Mouse (Mus musculus) neural tube, embryonic 14.5 days (tissue): ENCODE data around the gene Tbata. TPM values are rescaled to one million over a fixed set of nuclear protein-coding genes. Genes with fewer than 3 reads are reported as not detected.
A peak's percentile ranks its signal among the peaks of the same experiment; 100 is the strongest.

Experiments
- ATAC-seq: fragments of 200-750 bp; cut with Nextera tagmentation; 2 replicates; pipeline ENCODE4 v1.8.0; 2017; ENCODE audit warnings: low read depth, mild to moderate bottlenecking, moderate TSS enrichment, moderate library complexity
- H3K27ac ChIP-seq: fragments of 300-500 bp; sonication (generic); 2 replicates; pipeline ENCODE4 v1.5.1; 2014; ENCODE audit warnings: low read depth, mild to moderate bottlenecking, control low read depth, low read length, moderate library complexity, mixed read lengths
- H3K27me3 ChIP-seq: fragments of 300-500 bp; sonication (generic); 2 replicates; pipeline ENCODE4 v1.6.1; 2014; ENCODE audit warnings: low read length; ENCODE audit not compliant: control insufficient read depth, insufficient read depth
- H3K36me3 ChIP-seq: fragments of 300-500 bp; sonication (generic); 2 replicates; pipeline ENCODE4 v1.6.1; 2014; ENCODE audit warnings: low read length, mixed read lengths; ENCODE audit not compliant: control insufficient read depth, insufficient read depth
- H3K4me1 ChIP-seq: fragments of 300-500 bp; sonication (generic); 2 replicates; pipeline ENCODE4 v1.6.1; 2014; ENCODE audit warnings: low read length; ENCODE audit not compliant: control insufficient read depth, insufficient read depth
- H3K4me2 ChIP-seq: fragments of 300-500 bp; sonication (generic); 2 replicates; pipeline ENCODE4 v1.6.1; 2014; ENCODE audit warnings: mild to moderate bottlenecking, low read depth, low read length, control low read depth
- H3K4me3 ChIP-seq: fragments of 300-500 bp; sonication (generic); 2 replicates; pipeline ENCODE4 v1.5.1; 2014; ENCODE audit warnings: low read depth, low read length, control low read depth, mixed read lengths
- H3K9ac ChIP-seq: fragments of 300-500 bp; sonication (generic); replicated peaks from 2 replicates; pipeline ENCODE4 v1.6.1; 2014; ENCODE audit warnings: low read depth, mild to moderate bottlenecking, control low read depth, low read length, mixed read lengths
- H3K9me3 ChIP-seq: fragments of 300-500 bp; sonication (generic); 2 replicates; pipeline ENCODE4 v1.6.1; 2016; ENCODE audit warnings: low read length; ENCODE audit not compliant: control insufficient read depth
- WGBS: fragments of 180-500 bp; shearing (Covaris S2); extraction: QIAGEN DNeasy Blood & Tissue Kit; methylation state at CpG from one replicate; pipeline ENCODE4 v1.1.7; 2014; 5-methylcytosine and 5-hydroxymethylcytosine counted together
- polyA plus RNA-seq: library from polyadenylated mRNA; unstranded; fragments of >200 nt; fragmentation: Nextera tagmentation; extraction: Ambion mirVana; gene quantifications from 2 replicates; pipeline ENCODE4 v1.2.1, GENCODE M21; 2014

The Tbata gene
- polyA plus RNA-seq, 1 experiment from 2014 or later, result not detected

DNA sequence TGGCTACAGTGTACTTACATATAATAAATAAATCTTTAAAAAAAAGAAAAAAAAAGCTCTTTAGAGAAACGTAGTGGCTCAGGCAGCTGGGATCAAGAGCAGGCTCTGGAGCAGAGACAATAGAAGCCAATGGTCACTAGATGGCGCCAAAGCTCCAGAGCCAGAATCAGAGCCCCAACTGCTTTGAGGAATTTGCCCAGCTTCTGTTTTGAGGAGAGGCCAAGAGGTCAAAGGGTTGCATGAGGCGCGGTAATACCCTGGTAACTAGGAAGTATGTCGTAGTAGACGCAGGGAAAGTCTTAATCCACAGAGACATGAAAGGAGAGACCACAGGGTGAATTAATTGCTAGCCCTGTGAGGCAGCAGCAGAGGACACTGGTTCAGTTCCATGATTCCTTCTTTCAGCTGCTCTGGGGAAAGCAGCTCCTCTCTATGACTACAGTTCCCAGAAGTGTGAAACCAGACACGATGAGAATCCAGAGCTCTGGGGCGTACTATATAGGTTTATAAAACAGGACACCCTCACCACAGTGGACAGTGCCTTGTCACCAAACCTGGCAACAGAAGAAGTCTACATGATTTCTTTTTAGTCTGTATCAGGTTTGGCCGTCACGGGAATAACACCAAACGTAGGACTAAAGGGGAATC, 27.9 kb downstream of the Tbata start:
- no peak overlapping the region for H3K4me3 ChIP-seq
- WGBS, result 27% methylated on average over 11 of the region's 11 CpGs
- H3K9ac ChIP-seq, result no peak overlapping the region
- no peaks in the 10 kb centered on the region; the same call in 1 of the 2 replicates for H3K4me1 ChIP-seq
- H3K27ac ChIP-seq, result no peak overlapping the region
- H3K36me3 ChIP-seq, result no peaks in the 10 kb centered on the region
- H3K9me3 ChIP-seq, result no peaks in the 10 kb centered on the region
- no peaks in the 10 kb centered on the region for H3K27me3 ChIP-seq
- peak; percentile 38; the same call in 1 of the 2 replicates for ATAC-seq
- no peak overlapping the region for H3K4me2 ChIP-seq

DNA sequence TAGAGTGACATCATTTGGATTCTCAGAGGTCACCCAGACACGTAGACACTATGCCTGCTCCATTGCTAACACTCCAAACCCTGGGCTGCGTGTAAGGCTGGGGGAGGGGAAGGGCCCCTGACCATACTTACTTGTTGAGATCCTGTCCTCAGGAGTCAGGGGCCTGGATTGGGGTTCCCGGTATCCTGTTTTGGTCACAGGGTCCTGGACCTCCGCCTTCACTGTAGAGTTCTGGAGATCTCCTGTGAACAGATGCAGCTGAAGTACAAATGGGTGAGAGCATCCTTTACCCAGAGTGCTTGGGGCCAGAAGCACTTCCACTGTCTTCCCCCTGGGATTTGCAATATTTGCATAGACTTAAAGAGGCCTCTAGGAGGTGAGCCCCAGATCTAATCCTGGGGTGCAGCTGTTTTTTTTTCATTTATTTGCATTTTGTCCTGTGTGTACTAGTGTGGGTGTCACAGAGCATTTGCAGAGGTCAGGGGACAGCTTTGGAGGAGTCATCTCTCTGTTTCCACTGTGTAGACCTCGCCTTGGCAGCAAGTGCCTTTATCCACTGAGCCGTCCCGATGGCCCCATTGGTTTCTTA, 28.6 kb downstream of the Tbata start:
- 83% methylated on average over 7 of the region's 7 CpGs for WGBS
- ATAC-seq, result no peak

DNA sequence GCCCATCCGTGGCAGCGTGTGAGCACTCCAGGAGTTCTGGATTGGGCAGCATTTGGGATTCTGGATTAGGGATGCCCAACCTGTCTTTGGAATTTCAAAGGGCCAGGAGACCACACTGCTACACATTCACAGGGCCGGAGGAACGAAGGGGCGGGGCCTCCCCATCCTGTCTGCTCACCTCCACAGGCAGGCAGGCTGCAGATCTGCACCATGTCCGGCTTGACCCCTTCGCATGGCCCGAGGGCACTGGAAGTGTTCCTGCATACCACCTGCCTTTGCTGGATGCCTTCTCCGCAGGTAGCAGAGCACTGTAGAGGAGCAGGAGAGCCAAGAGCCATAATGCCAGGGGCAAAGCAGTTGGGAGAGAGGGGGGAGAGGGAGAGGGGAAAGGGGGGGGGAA, 29.2 kb downstream of the Tbata start:
- Histone ChIP-seq H3K4me1 (no peaks in the 10 kb centered on the region; the same call in 1 of the 2 replicates), H3K27ac (no peak overlapping the region), H3K4me3 (no peak overlapping the region), H3K9ac (no peak overlapping the region), H3K27me3 (no peaks in the 10 kb centered on the region), H3K4me2 (no peak overlapping the region), H3K9me3 (no peaks in the 10 kb centered on the region), H3K36me3 (no peaks in the 10 kb centered on the region)
- WGBS, result 69% methylated on average over 9 of the region's 9 CpGs
- no peak for ATAC-seq

More for the DNA sequence above, 28.6 kb downstream of the Tbata start:
- Histone ChIP-seq H3K9ac (no peak overlapping the region), H3K4me3 (no peak overlapping the region), H3K36me3 (no peaks in the 10 kb centered on the region), H3K4me1 (no peaks in the 10 kb centered on the region; the same call in 1 of the 2 replicates), H3K4me2 (no peak overlapping the region), H3K27ac (no peak overlapping the region), H3K27me3 (no peaks in the 10 kb centered on the region), H3K9me3 (no peaks in the 10 kb centered on the region)

DNA sequence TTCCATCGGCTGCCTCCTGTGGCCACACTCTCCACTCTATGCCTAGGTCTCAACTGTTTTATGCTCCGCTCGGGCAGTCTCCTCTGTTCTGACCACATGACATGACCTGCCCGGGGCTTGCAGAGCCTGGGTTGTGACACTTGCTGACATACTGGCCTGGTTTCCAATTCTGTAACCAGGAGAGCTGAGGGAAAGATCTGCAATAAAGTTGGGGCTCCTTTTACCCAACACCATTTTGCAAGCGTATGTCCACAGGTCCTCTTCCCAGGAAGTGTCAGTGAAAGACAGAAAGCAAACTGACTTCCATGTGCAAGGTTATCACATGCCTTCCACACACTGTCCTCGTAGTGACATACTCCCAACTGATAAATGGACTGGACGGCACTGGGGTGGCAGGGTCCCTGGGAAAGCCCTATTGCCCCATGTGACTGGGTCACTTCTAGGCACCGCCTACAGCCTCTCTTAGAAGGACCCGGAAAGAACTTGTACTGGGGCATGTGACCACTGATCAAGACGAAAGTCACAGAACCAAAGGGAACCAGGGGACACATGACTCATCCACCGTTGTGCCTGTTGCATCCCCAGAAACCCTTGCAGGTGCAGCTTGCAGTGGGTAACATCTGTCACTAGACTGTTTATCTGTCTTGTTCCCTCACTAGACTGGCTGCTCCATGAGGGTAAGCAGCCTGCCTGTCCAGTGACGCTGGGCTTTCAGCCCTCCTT, 30.0 kb downstream of the Tbata start:
- ATAC-seq, result no peak
- no peaks in the 10 kb centered on the region for H3K27me3 ChIP-seq
- WGBS, result 87% methylated on average over 12 of the region's 12 CpGs
- H3K4me2 ChIP-seq, result no peak overlapping the region
- H3K4me3 ChIP-seq, result no peak overlapping the region
- H3K4me1 ChIP-seq, result no peaks in the 10 kb centered on the region; the same call in 1 of the 2 replicates
- no peak overlapping the region for H3K9ac ChIP-seq
- no peaks in the 10 kb centered on the region for H3K36me3 ChIP-seq
- H3K9me3 ChIP-seq, result no peaks in the 10 kb centered on the region
- no peak overlapping the region for H3K27ac ChIP-seq

DNA sequence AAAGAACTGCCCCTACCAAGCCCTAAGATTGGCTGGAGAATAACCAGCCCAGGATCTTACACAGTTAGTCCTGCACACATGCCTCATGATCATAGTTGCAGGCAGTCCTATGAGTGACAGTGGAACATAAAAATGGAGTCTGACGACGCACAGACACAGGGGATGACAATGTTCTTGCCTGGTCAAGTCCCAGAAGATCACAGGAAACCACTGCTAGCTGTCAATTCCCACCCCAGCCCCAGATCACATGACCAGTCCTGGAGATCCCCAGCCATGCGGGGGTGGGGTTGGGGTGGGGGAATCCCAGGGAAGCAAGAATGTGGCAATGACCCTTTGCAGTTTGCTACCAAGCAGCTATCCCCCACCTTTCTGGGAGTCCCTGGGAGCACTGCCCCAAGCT, 32.2 kb downstream of the Tbata start:
- no peak for ATAC-seq
- 70% methylated on average over 3 of the region's 3 CpGs for WGBS
- no peaks in the 10 kb centered on the region; the same call in 1 of the 2 replicates for H3K4me1 ChIP-seq
- no peaks in the 10 kb centered on the region for H3K9me3 ChIP-seq
- no peak overlapping the region for H3K4me2 ChIP-seq
- H3K4me3 ChIP-seq, result no peak overlapping the region
- H3K27me3 ChIP-seq, result no peaks in the 10 kb centered on the region
- H3K9ac ChIP-seq, result no peak overlapping the region
- H3K36me3 ChIP-seq, result no peaks in the 10 kb centered on the region
- no peak overlapping the region for H3K27ac ChIP-seq

DNA sequence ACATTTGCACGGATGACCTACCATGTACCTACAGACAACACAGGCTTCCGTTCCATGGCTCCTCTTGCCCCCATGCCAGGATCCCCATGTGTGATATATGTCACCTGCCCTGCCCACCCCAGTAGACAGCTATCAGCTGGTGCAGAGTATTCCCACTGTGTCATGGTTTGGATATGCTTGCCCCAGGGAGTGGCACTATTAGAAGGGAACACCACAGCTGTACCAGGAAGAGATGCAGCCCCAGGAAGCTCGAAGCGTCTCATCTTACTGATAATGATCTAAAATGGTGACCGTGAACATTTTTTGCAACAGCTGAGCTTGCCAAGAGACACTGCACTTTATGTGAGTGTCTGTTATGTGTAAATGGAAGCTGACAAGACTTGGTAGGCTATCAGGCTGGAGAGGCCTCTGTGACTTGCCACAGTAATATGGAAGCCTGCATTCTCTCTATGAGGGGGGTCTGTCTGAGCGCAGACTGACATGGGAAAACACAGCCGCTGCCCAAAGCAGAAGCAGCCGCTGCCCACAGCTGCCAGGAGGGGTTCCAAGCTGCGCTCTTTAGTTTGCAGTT, 36.4 kb downstream of the Tbata start:
- Histone ChIP-seq H3K27me3 (no peaks in the 10 kb centered on the region), H3K9me3 (no peaks in the 10 kb centered on the region), H3K4me1 (no peaks in the 10 kb centered on the region), H3K27ac (no peak overlapping the region), H3K36me3 (no peaks in the 10 kb centered on the region), H3K4me3 (no peak overlapping the region), H3K4me2 (no peak overlapping the region), H3K9ac (no peak overlapping the region)
- no peak for ATAC-seq
- 84% methylated on average over 9 of the region's 9 CpGs for WGBS

DNA sequence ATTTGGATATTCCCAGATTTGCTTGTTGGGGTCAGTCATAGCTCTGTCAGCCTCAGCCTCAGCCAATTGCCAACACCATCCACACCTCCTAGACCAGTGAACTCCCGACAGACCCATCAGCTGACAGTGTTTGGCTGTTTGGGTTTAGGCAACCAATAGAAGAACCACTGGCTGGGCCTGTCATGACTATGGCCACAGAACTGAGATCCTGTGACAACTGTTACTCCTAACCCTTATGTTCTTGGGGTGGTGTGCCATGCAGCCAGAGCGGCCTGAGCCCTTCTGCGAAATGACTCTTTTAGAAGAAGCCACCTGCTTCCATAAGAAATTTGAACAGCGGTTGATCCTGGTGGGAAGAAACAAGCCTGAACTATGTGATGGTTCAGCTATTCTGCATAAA, 39.4 kb downstream of the Tbata start:
- Histone ChIP-seq H3K27me3 (no peaks in the 10 kb centered on the region), H3K9ac (no peak overlapping the region), H3K4me1 (no peaks in the 10 kb centered on the region), H3K36me3 (no peaks in the 10 kb centered on the region), H3K4me2 (no peak overlapping the region), H3K27ac (no peak overlapping the region), H3K4me3 (no peak overlapping the region), H3K9me3 (no peaks in the 10 kb centered on the region)
- no peak for ATAC-seq
- WGBS, result 82% methylated on average over 4 of the region's 4 CpGs

DNA sequence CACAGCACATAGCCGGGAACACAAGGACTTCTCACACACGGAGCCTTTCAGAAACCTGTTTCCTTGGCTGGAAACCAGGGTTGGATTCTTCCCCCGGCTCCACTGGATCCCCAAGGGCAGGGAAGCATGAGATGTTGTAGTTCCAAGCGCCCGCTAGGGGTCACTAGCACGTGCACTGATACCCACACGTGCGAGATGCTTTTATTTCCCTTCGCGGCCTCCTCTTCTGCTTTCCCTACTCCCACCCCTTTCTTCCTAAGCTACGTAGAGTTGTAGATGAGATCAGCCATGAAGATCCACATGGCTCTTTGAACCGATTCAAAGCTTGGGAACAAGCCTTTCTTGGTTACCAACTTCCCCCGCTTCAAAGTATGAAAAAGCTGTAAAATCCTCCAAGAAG, 40.0 kb downstream of the Tbata start:
- no peak for ATAC-seq
- 9% methylated on average over 13 of the region's 13 CpGs for WGBS
- no peaks in the 10 kb centered on the region for H3K27me3 ChIP-seq
- no peak overlapping the region for H3K4me3 ChIP-seq
- H3K27ac ChIP-seq, result no peak overlapping the region
- no peak overlapping the region for H3K9ac ChIP-seq
- no peaks in the 10 kb centered on the region for H3K36me3 ChIP-seq
- no peaks in the 10 kb centered on the region for H3K4me1 ChIP-seq
- no peaks in the 10 kb centered on the region for H3K9me3 ChIP-seq
- no peak overlapping the region for H3K4me2 ChIP-seq

DNA sequence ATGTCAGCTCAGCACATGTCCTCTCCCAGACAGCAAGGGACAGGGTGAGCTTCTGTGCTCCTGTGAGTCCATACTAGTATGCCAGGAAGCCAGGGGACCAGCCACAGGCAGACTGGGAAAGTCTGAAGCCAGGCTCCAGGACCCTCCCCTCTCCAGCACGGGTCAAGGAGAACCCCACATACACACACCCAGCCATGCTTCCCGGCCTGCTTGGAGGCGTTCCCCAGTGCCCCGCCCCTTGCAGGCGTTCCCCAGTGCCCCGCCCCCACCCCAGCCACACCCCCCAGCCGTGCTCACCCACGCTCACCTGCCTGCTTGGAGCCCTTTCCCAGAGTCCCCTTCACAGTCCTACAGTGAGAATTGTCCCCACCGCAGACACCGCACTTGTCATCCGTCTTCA, 41.1 kb downstream of the Tbata start:
- H3K27ac ChIP-seq, result no peak overlapping the region
- WGBS, result 11% methylated on average over 11 of the region's 11 CpGs
- H3K27me3 ChIP-seq, result no peaks in the 10 kb centered on the region
- H3K4me1 ChIP-seq, result no peaks in the 10 kb centered on the region
- H3K4me3 ChIP-seq, result no peak overlapping the region
- no peaks in the 10 kb centered on the region for H3K36me3 ChIP-seq
- H3K4me2 ChIP-seq, result no peak overlapping the region
- no peak overlapping the region for H3K9ac ChIP-seq
- ATAC-seq, result 0 out of 2 replicates have a peak, but pooled peaks have one; percentile 51
- H3K9me3 ChIP-seq, result no peaks in the 10 kb centered on the region
